In the genomic region with DNA sequence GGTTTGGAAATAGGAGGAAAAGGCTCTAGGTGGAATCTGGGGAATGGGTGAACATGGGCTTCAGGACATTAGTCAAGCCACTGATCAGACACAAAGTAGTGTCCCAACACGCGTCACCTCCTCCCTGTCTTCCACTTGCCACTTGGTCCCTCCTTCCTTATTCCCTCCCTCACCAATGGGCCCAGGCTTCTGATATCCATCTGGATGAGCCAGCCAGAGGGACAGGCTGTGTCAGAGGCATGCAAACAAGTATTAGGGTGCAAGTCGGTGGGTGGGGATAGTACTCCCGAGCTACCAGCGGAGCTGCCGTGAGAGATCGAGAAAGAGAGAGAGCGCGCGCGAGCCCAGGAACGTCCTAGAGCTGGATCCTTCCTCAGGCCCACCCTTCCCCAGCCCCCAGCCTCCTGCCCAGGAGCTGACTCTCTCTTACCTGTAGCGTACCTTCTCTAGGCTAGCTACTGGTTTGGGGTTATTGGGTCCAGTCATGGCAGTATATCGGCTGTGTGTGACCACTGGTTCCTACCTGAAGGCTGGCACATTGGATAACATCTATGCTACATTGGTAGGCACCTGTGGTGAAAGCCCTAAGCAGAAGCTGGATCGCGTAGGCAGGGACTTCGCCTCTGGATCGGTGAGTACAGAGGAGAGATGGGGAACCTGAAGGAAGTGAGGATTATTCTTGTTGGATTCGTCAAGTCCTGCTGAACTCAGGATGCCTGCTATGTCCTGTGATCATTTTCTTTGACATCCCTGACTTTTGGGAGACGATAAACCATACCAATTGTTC, we compare ENCODE assay signal across 9 mouse cellular contexts. TPM values are rescaled to one million over a fixed set of nuclear protein-coding genes. Genes with fewer than 3 reads are reported as not detected.
DNase-seq lines count a peak whose midpoint lies in the region; ATAC-seq and TF ChIP-seq lines count a peak whose summit lies in the region.
"Had no signal": no experiment of that assay in that cellular context is flagged by ENCODE, and none has a peak within 500 bp of the region (broad histone marks: within the 10 kb centered on the region; RNA-seq: fewer than 3 reads in every experiment).

No protein-coding gene starts in this region.

- peak; percentile 31 for DNase-seq in adrenal gland, postnatal 10 days
- DNase-seq in adrenal gland, postnatal 36 days, result no peak
- no peak for DNase-seq in spleen, adult 2 months (ENCODE audit: low read depth in 1 of 2, low spot score in 2 of 2)
- no peak for DNase-seq in spleen, postnatal 14 days (ENCODE audit: low spot score in 2 of 2)
- peak; percentile 55 for DNase-seq in forebrain, postnatal 0 days
- DNase-seq in thymus, postnatal 0 days (ENCODE audit: low spot score), result peak; percentile 31
- no peak for DNase-seq in spleen, adult 12 weeks (ENCODE audit: low spot score)

- no peaks in the 10 kb centered on the region for H3K36me3 ChIP-seq in spleen, adult 2 months (ENCODE audit: control insufficient read depth, insufficient read depth, low read length)
- no peaks in the 10 kb centered on the region for H3K36me3 ChIP-seq in forebrain, postnatal 0 days (ENCODE audit: insufficient read depth)
- no peaks in the 10 kb centered on the region for H3K36me3 ChIP-seq in liver, embryonic 16.5 days (ENCODE audit: control insufficient read depth, insufficient read depth)

- TF ChIP-seq CTCF in spleen, adult 2 months (IDR thresholded peaks at IDR 0.05; ENCODE audit: extremely low read depth, insufficient read depth, insufficient read length, insufficient replicate concordance), result no peak
- 0 out of 2 replicates have a peak, but pooled peaks have one; percentile 2 for TF ChIP-seq CTCF in forebrain, postnatal 0 days (IDR thresholded peaks at IDR 0.05; ENCODE audit: low read depth)

- H3K4me3 ChIP-seq in spleen, adult 2 months (ENCODE audit: extremely low read depth, insufficient read depth, insufficient read length), result peak overlapping the region; percentile 70
- H3K4me3 ChIP-seq in forebrain, postnatal 0 days (ENCODE audit: low read depth, low read length), result peak overlapping the region; percentile 56
- peak overlapping the region; percentile 74 for H3K4me3 ChIP-seq in liver, embryonic 16.5 days (ENCODE audit: low read depth, low read length)

- H3K27me3 ChIP-seq in spleen, adult 2 months (ENCODE audit: control insufficient read depth, insufficient read depth, low read length), result 0 out of 2 replicates have a peak, but pooled peaks cover 5% of the 10 kb centered on the region
- no peaks in the 10 kb centered on the region for H3K27me3 ChIP-seq in forebrain, postnatal 0 days (ENCODE audit: insufficient read depth, low read length)
- H3K27me3 ChIP-seq in liver, embryonic 16.5 days (ENCODE audit: control insufficient read depth, insufficient read depth, low read depth, low read length), result peaks cover 20% of the 10 kb centered on the region

- H3K4me2 ChIP-seq in forebrain, postnatal 0 days (ENCODE audit: low read depth), result peak overlapping the region; percentile 62
- H3K4me2 ChIP-seq in liver, embryonic 16.5 days (ENCODE audit: low read depth, low read length), result peak overlapping the region; percentile 90

- H3K9ac ChIP-seq in forebrain, postnatal 0 days, result peak overlapping the region; percentile 59
- peak overlapping the region; percentile 66 for H3K9ac ChIP-seq in liver, embryonic 16.5 days (ENCODE audit: low read depth, low read length)

- no peak for TF ChIP-seq POLR2A in spleen, adult 2 months (IDR thresholded peaks at IDR 0.05; ENCODE audit: low read depth, low read length)

- H3K9me3 ChIP-seq in forebrain, postnatal 0 days (ENCODE audit: low read length), result no peaks in the 10 kb centered on the region
- H3K9me3 ChIP-seq in liver, embryonic 16.5 days (replicated peaks; ENCODE audit: control insufficient read depth, low read length), result no peaks in the 10 kb centered on the region

- H3K4me1 ChIP-seq in spleen, adult 2 months (ENCODE audit: control insufficient read depth, insufficient read depth, insufficient read length), result peaks cover 5% of the 10 kb centered on the region; the same call in 1 of the 2 replicates
- no peaks in the 10 kb centered on the region; the same call in 1 of the 2 replicates for H3K4me1 ChIP-seq in forebrain, postnatal 0 days (ENCODE audit: insufficient read depth)
- H3K4me1 ChIP-seq in liver, embryonic 16.5 days (ENCODE audit: control insufficient read depth, low read depth, low read length), result peaks cover 34% of the 10 kb centered on the region

- no peak for ATAC-seq in forebrain, postnatal 0 days
- ATAC-seq in liver, embryonic 16.5 days (ENCODE audit: low read depth), result no peak

- H3K27ac ChIP-seq in spleen, adult 2 months (ENCODE audit: insufficient read depth, low read length), result no peak overlapping the region
- H3K27ac ChIP-seq in forebrain, postnatal 0 days (ENCODE audit: low read depth, low read length), result peak overlapping the region; percentile 85
- H3K27ac ChIP-seq in liver, embryonic 16.5 days (ENCODE audit: low read length), result no peak overlapping the region

- WGBS in spleen, adult 2 months, result 7% methylated on average over 20 of the region's 20 CpGs
- 11% methylated on average over 20 of the region's 20 CpGs for WGBS in forebrain, postnatal 0 days
- 14% methylated on average over 19 of the region's 20 CpGs for WGBS in liver, embryonic 16.5 days (ENCODE audit: insufficient replicate concordance)

RNA-seq across cellular contexts. Expression of gene Aloxe3, which starts 0.4 kb away (rescaled TPM):
- under 1 TPM; 0.60 to 0.76 TPM for total RNA-seq in adrenal gland, postnatal 10 days (2021)
- 1 to 10 TPM in 1 of 2 experiments, under 1 TPM in 1; 0.63 to 1.1 TPM for total RNA-seq in adrenal gland, postnatal 36 days (2021)
- polyA plus RNA-seq in spleen, adult 2 months (2012; rRNA removed), result 0.20 and 2.8 TPM in 2 replicates
- total RNA-seq in forebrain, postnatal 0 days (2014; rRNA removed), result 10.0 and 11.6 TPM in 2 replicates
- polyA plus RNA-seq in forebrain, postnatal 0 days (2015; fragmentation: Nextera tagmentation; extraction: Ambion mirVana), result 8.5 and 14.9 TPM in 2 replicates
- polyA plus RNA-seq in liver, embryonic 16.5 days (2015; fragmentation: Nextera tagmentation; extraction: Ambion mirVana), result 0.09 and 0.39 TPM in 2 replicates
- 0.62 and 0.73 TPM in 2 replicates for polyA plus RNA-seq in thymus, postnatal 0 days (2015; fragmentation: Nextera tagmentation; extraction: Ambion mirVana)
- total RNA-seq: hematopoietic stem cell, adult 5-6 weeks had no signal

RNA-seq across cellular contexts. Expression of gene 9130213A22Rik, which starts 3.7 kb away (rescaled TPM):
- under 1 TPM; 0.48 to 0.66 TPM for total RNA-seq in adrenal gland, postnatal 10 days (2021)
- total RNA-seq in adrenal gland, postnatal 36 days (2021), result under 1 TPM; 0.50 to 0.76 TPM
- 0.40 and 0.69 TPM in 2 replicates for polyA plus RNA-seq in spleen, adult 2 months (2012; rRNA removed)
- total RNA-seq in forebrain, postnatal 0 days (2014; rRNA removed), result 0.23 and 0.62 TPM in 2 replicates
- polyA plus RNA-seq in forebrain, postnatal 0 days (2015; fragmentation: Nextera tagmentation; extraction: Ambion mirVana), result 0.58 and 0.69 TPM in 2 replicates
- polyA plus RNA-seq in liver, embryonic 16.5 days (2015; fragmentation: Nextera tagmentation; extraction: Ambion mirVana), result 0.07 TPM in 1 of 2 replicates, not detected in the other
- 0.49 and 0.64 TPM in 2 replicates for polyA plus RNA-seq in thymus, postnatal 0 days (2015; fragmentation: Nextera tagmentation; extraction: Ambion mirVana)
- total RNA-seq: hematopoietic stem cell, adult 5-6 weeks had no signal

RNA-seq across cellular contexts. Expression of gene Hes7, which starts 5.9 kb away (rescaled TPM):
- total RNA-seq in adrenal gland, postnatal 10 days (2021), result under 1 TPM; 0.18 to 0.36 TPM
- total RNA-seq in adrenal gland, postnatal 36 days (2021), result under 1 TPM; 0.17 to 0.26 TPM
- 0.44 and 0.55 TPM in 2 replicates for polyA plus RNA-seq in spleen, adult 2 months (2012; rRNA removed)
- 1.2 and 1.6 TPM in 2 replicates for total RNA-seq in forebrain, postnatal 0 days (2014; rRNA removed)
- 1.1 and 1.3 TPM in 2 replicates for polyA plus RNA-seq in forebrain, postnatal 0 days (2015; fragmentation: Nextera tagmentation; extraction: Ambion mirVana)
- polyA plus RNA-seq in liver, embryonic 16.5 days (2015; fragmentation: Nextera tagmentation; extraction: Ambion mirVana), result 0.06 and 0.07 TPM in 2 replicates
- 0.39 and 0.71 TPM in 2 replicates for polyA plus RNA-seq in thymus, postnatal 0 days (2015; fragmentation: Nextera tagmentation; extraction: Ambion mirVana)
- total RNA-seq: hematopoietic stem cell, adult 5-6 weeks had no signal

RNA-seq across cellular contexts. Expression of gene Alox12b, which starts 30.7 kb away (rescaled TPM):
- not detected for total RNA-seq in adrenal gland, postnatal 10 days (2021)
- not detected for total RNA-seq in adrenal gland, postnatal 36 days (2021)
- not detected in 2 replicates for polyA plus RNA-seq in spleen, adult 2 months (2012; rRNA removed)
- 0.19 and 0.38 TPM in 2 replicates for total RNA-seq in forebrain, postnatal 0 days (2014; rRNA removed)
- 0.15 and 0.46 TPM in 2 replicates for polyA plus RNA-seq in forebrain, postnatal 0 days (2015; fragmentation: Nextera tagmentation; extraction: Ambion mirVana)
- polyA plus RNA-seq in liver, embryonic 16.5 days (2015; fragmentation: Nextera tagmentation; extraction: Ambion mirVana), result not detected in 2 replicates
- 0.44 and 0.49 TPM in 2 replicates for polyA plus RNA-seq in thymus, postnatal 0 days (2015; fragmentation: Nextera tagmentation; extraction: Ambion mirVana)
- total RNA-seq: hematopoietic stem cell, adult 5-6 weeks had no signal

RNA-seq across cellular contexts. Expression of gene Per1, which starts 31.1 kb away (rescaled TPM):
- total RNA-seq in adrenal gland, postnatal 10 days (2021), result 100 to 1,000 TPM in 1 of 2 experiments, 10 to 100 TPM in 1; 63.1 to 157 TPM
- 100 to 1,000 TPM; 112 to 153 TPM for total RNA-seq in adrenal gland, postnatal 36 days (2021)
- polyA plus RNA-seq in spleen, adult 2 months (2012; rRNA removed), result 23.3 and 25.7 TPM in 2 replicates
- 16.5 and 38.3 TPM in 2 replicates for total RNA-seq in forebrain, postnatal 0 days (2014; rRNA removed)
- 15.2 and 16.7 TPM in 2 replicates for polyA plus RNA-seq in forebrain, postnatal 0 days (2015; fragmentation: Nextera tagmentation; extraction: Ambion mirVana)
- polyA plus RNA-seq in liver, embryonic 16.5 days (2015; fragmentation: Nextera tagmentation; extraction: Ambion mirVana), result 6.9 and 8.5 TPM in 2 replicates
- polyA plus RNA-seq in thymus, postnatal 0 days (2015; fragmentation: Nextera tagmentation; extraction: Ambion mirVana), result 3.5 and 4.7 TPM in 2 replicates

Comparison
In these comparisons a context has a peak if more than half of its experiments do, and no peak if none do; other contexts are left out.
1. DNase-seq: peak in adrenal gland, postnatal 10 days (single experiment), forebrain, postnatal 0 days (single experiment) and thymus, postnatal 0 days (single experiment); none in adrenal gland, postnatal 36 days (0 of 2), spleen, adult 2 months (0 of 2), spleen, postnatal 14 days (0 of 2) and spleen, adult 12 weeks (single experiment).
2. Peak in every context shown above with its lines, with median percentiles within 50 percentile points of each other: H3K4me3 ChIP-seq.